Mouse (Mus musculus) limb, embryonic 14.5 days (tissue): ENCODE data around the gene Dync1i2. TPM values are rescaled to one million over a fixed set of nuclear protein-coding genes. Genes with fewer than 3 reads are reported as not detected.

ENCODE experiments used
- ATAC-seq: fragments of 200-750 bp; cut with Nextera tagmentation; 2 replicates; pipeline ENCODE4 v1.8.0; 2017; ENCODE audit warnings: low read depth, moderate number of reproducible peaks, moderate TSS enrichment; ENCODE audit not compliant: low FRiP score
- DNase-seq: peaks from one replicate; pipeline ENCODE4 v3.0.0-alpha.2; 2015; ENCODE audit warnings: low spot score
- H3K27ac ChIP-seq: fragments of 300-500 bp; sonication (generic); replicated peaks from 2 replicates; pipeline ENCODE4 v1.5.1; 2014; ENCODE audit warnings: low read depth, mild to moderate bottlenecking, low read length, moderate library complexity, mixed read lengths
- H3K27me3 ChIP-seq: fragments of 300-500 bp; sonication (generic); 2 replicates; pipeline ENCODE4 v1.6.1; 2014; ENCODE audit warnings: low read length, mixed read lengths; ENCODE audit not compliant: control insufficient read depth, insufficient read depth
- H3K36me3 ChIP-seq: fragments of 300-500 bp; sonication (generic); 2 replicates; pipeline ENCODE4 v1.6.1; 2014; ENCODE audit warnings: mild to moderate bottlenecking, low read length, moderate library complexity, mixed read lengths; ENCODE audit not compliant: control insufficient read depth, insufficient read depth
- H3K4me1 ChIP-seq: fragments of 300-500 bp; sonication (generic); 2 replicates; pipeline ENCODE4 v1.6.1; 2014; ENCODE audit warnings: antibody characterized with exemption, low read length, mixed read lengths; ENCODE audit not compliant: control insufficient read depth, insufficient read depth
- H3K4me2 ChIP-seq: fragments of 300-500 bp; sonication (generic); replicated peaks from 2 replicates; pipeline ENCODE4 v1.6.1; 2014; ENCODE audit warnings: low read depth, mild to moderate bottlenecking, low read length, moderate library complexity; ENCODE audit not compliant: severe bottlenecking
- H3K4me3 ChIP-seq: fragments of 300-500 bp; sonication (generic); replicated peaks from 2 replicates; pipeline ENCODE4 v1.5.1; 2014; ENCODE audit warnings: low read length
- H3K9ac ChIP-seq: fragments of 300-500 bp; sonication (generic); 2 replicates; pipeline ENCODE4 v1.6.1; 2014; ENCODE audit warnings: mild to moderate bottlenecking, low read depth, low read length, moderate library complexity; ENCODE audit not compliant: severe bottlenecking
- H3K9me3 ChIP-seq: fragments of 300-500 bp; sonication (generic); 2 replicates; pipeline ENCODE4 v1.6.1; 2016; ENCODE audit warnings: low read length; ENCODE audit not compliant: control insufficient read depth
- POLR2A ChIP-seq: fragments of 200-500 bp; IDR thresholded peaks from 2 replicates; pipeline ENCODE4 v1.8.0; 2012; ENCODE audit warnings: inconsistent platforms, mild to moderate bottlenecking, moderate library complexity, borderline replicate concordance; ENCODE audit not compliant: insufficient read depth, insufficient read length; ENCODE audit errors: extremely low read depth
- WGBS: fragments of 180-500 bp; shearing (Covaris S2); extraction: QIAGEN DNeasy Blood & Tissue Kit; methylation state at CpG from one replicate; pipeline ENCODE4 v1.1.7; 2014; 5-methylcytosine and 5-hydroxymethylcytosine counted together
- polyA plus RNA-seq, 2 experiments: library from polyadenylated mRNA; depleted of rRNA in 1 of 2; stranded (reverse) in 1 of 2; unstranded in 1 of 2; fragments of >200 nt; fragmentation: Nextera tagmentation in 1 of 2; extraction: Ambion mirVana in 1 of 2; gene quantifications; 2 replicates each; pipeline versions ENCODE4 v1.2.1 to v1.2.3; 2012 to 2014

Gene Dync1i2
- polyA plus RNA-seq, 2 experiments, result 94.7 to 95.0 TPM

DNA sequence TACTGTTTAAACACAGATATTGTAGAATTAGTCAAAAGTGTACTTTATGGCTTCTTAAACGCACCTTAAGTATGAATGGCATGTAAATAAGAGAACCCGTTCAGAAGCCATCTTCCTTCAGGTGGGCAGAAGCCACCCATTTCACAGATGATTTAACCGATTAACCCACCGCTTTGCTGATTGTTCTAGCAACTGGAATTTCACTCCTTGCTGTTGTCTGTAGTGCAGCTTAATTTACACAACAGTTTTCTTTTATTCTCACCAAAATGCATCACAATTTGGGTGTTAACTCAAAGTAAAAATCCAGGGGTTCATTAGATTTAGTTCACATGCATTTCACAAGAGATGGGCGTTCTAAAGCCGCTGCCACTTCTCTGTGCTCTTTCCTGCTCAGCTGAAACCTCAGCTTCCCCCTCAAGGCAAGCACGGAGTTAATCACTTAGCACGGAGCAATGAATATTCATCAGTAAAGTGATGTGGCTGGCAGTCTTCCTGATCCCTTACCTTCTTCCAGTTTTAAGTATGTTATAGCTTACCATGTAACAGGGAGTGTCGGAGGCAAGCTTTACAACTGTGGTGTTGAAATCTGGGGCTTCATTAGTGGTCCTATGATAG is 31.7 kb downstream of the Dync1i2 start:
- no peaks in the 10 kb centered on the region for H3K27me3 ChIP-seq
- 80% methylated on average over 9 of the region's 9 CpGs for WGBS
- no peak for ATAC-seq
- no peaks in the 10 kb centered on the region for H3K9me3 ChIP-seq
- no peaks in the 10 kb centered on the region for H3K4me1 ChIP-seq
- H3K9ac ChIP-seq, result no peak overlapping the region
- DNase-seq, result no peak
- no peak overlapping the region for H3K4me3 ChIP-seq
- H3K4me2 ChIP-seq, result no peak overlapping the region
- TF ChIP-seq POLR2A, result no peak
- H3K36me3 ChIP-seq, result peaks cover 51% of the 10 kb centered on the region
- no peak overlapping the region for H3K27ac ChIP-seq

DNA sequence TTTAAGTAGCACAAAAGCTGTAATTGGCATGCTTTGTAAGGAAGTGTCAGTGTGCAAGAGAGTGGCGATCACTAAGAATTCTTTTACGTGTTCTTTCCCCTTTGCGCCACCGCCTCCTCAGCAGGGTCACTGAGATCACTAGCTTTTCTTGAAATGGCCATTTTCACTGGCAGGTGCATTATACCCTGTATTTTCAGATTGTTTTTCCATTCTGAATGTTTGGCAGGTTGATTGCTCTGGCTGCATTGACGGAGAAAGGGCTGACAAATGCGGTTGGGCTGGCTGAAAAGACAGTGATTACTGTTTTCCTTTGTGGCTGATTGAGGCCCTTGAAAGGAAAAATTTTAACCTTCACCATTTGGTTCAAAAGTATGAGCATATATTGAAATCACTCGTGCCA is 33.3 kb downstream of the Dync1i2 start:
- Histone ChIP-seq H3K9me3 (no peaks in the 10 kb centered on the region), H3K9ac (no peak overlapping the region), H3K36me3 (peaks cover 50% of the 10 kb centered on the region), H3K27ac (no peak overlapping the region), H3K4me2 (no peak overlapping the region), H3K4me3 (no peak overlapping the region), H3K27me3 (no peaks in the 10 kb centered on the region), H3K4me1 (no peaks in the 10 kb centered on the region)
- DNase-seq (no peak), ATAC-seq (no peak)
- 91% methylated on average over 7 of the region's 7 CpGs for WGBS
- TF ChIP-seq POLR2A, result no peak

DNA sequence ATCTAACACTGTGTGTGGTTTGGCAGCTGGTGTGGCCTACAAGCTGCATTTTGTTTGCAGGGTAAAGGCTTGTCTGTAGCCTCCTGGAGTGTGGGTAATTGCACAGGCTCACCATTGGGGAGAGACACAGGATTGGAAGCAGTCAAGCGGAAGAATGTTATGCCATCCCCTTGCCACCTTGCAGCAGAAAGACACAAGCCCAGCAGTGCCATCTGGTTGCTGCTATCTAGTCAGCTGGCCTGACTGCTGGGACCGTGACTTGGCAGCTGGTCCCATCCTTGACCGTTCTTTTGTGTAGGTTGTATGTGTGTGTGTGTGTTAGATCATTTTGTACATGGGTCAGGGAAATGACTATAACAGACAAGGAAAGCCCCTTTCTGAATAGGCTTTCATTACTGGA is 33.9 kb downstream of the Dync1i2 start:
- no peaks in the 10 kb centered on the region for H3K9me3 ChIP-seq
- no peaks in the 10 kb centered on the region for H3K27me3 ChIP-seq
- no peak overlapping the region for H3K27ac ChIP-seq
- ATAC-seq, result no peak
- H3K9ac ChIP-seq, result no peak overlapping the region
- no peak overlapping the region for H3K4me3 ChIP-seq
- no peak for TF ChIP-seq POLR2A
- no peak overlapping the region for H3K4me2 ChIP-seq
- no peak for DNase-seq
- no peaks in the 10 kb centered on the region for H3K4me1 ChIP-seq
- 87% methylated on average over 3 of the region's 3 CpGs for WGBS
- peaks cover 52% of the 10 kb centered on the region for H3K36me3 ChIP-seq

DNA sequence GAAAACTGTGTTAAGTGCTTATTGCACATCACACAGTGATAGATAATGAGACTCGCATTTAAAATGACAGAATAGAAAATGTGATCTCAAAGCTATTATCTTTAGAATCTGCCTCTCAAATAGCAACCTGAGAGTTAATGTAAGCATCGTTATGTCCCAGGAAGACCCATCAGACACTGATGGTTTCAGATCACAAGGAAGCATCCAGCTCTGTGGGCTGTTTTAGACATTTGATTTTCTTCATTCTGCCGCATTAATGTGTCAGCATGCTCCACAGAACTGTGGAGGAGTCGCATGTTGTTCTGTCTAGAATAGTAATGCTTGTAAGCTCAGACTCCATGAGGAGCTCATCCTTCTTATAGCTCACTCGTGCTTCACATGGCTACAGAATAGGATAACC is 34.6 kb downstream of the Dync1i2 start:
- H3K4me1 ChIP-seq, result no peaks in the 10 kb centered on the region
- peaks cover 59% of the 10 kb centered on the region for H3K36me3 ChIP-seq
- H3K27me3 ChIP-seq, result no peaks in the 10 kb centered on the region
- ATAC-seq (no peak), DNase-seq (no peak)
- no peak overlapping the region for H3K9ac ChIP-seq
- H3K4me2 ChIP-seq, result no peak overlapping the region
- no peak overlapping the region for H3K4me3 ChIP-seq
- H3K27ac ChIP-seq, result no peak overlapping the region
- TF ChIP-seq POLR2A, result no peak
- WGBS, result 92% methylated on average over 5 of the region's 5 CpGs
- no peaks in the 10 kb centered on the region for H3K9me3 ChIP-seq

DNA sequence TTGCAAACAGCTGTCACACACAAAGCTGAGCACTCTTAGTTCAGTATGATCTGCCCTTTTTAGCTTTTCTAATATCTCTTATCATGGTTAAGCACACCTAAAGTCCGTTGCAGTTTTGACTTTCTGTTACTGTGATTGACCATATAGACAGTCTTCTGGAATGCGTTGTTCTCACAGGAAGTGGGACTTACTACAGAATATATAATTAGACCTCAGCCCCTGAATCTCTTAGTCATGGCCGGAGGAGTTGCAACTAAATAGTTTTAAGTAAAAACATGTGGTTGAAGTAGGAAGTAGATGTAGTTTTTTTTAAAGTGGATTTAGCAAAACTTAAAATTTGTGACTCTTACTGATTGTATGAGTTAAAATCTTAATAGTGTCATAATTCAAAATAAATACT is 36.6 kb downstream of the Dync1i2 start:
- ATAC-seq (no peak), DNase-seq (no peak)
- H3K27ac ChIP-seq, result no peak overlapping the region
- H3K36me3 ChIP-seq, result peaks cover 71% of the 10 kb centered on the region
- H3K4me1 ChIP-seq, result no peaks in the 10 kb centered on the region
- no peak for TF ChIP-seq POLR2A
- H3K9me3 ChIP-seq, result no peaks in the 10 kb centered on the region
- H3K4me3 ChIP-seq, result no peak overlapping the region
- no peaks in the 10 kb centered on the region for H3K27me3 ChIP-seq
- H3K4me2 ChIP-seq, result no peak overlapping the region
- no peak overlapping the region for H3K9ac ChIP-seq
- WGBS, result 35% methylated on average over 3 of the region's 3 CpGs

DNA sequence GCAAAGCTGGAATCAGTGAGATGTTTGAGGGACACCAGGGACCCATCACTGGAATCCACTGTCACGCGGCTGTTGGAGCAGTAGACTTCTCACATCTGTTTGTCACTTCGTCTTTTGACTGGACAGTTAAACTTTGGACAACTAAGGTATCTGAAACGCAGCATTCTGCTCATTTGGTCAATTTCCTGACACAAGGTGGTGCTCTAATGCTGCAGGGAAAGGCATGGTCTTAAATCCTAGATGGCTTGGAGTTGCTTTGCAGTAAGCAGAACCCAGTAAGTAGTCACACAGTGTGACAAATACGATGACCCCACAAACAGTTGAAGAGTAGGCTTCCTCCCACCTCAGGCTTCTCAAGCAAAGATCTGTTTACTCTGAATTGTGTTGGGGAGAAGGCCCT is 39.3 kb downstream of the Dync1i2 start:
- ATAC-seq, result no peak
- Histone ChIP-seq H3K36me3 (peaks cover 81% of the 10 kb centered on the region), H3K27ac (no peak overlapping the region), H3K4me3 (no peak overlapping the region), H3K4me2 (no peak overlapping the region), H3K27me3 (no peaks in the 10 kb centered on the region), H3K9me3 (no peaks in the 10 kb centered on the region), H3K4me1 (no peaks in the 10 kb centered on the region), H3K9ac (no peak overlapping the region)
- WGBS, result 71% methylated on average over 5 of the region's 5 CpGs
- no peak for TF ChIP-seq POLR2A
- DNase-seq, result peak; percentile 18
